In the genomic region with DNA sequence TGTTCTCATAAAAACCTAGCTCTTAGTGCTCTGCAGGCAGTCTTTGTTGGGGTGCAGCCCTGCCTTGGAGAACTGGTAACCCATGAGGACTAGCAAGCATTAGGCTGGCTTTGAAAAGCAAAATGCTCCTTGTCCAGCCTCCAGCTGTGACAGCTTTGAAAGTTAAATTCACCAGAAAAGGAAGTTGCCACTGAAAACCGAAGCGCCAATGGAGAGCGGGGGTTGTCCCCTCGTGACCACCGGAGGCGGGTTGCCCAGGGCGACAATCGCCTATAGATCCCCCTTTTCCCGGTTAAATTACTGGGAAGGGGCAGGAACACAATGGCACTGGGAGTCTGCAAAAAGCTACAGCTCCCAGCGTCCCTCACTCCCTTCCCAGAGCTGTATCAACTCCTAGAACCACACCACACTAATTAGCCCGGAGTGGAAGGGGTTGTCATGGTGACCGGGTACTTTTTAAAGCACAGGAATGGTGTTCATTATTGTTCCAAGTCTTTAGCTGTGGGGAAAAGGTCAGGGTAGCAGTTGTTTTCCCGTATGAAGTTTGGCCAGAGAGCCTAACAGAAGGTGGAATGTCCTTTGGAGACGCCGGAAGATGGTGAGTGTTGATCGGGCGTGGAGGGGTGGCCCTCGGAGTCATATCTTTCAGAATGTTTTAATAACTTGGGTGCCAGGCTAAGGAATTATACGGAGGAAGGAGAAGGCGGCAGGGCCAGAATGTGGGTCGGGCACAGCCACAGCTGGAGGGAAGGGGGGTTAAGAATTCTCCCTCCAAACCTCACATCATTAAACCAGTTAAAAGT, we compare ENCODE assay signal across 8 mouse cellular contexts.
DNase-seq lines count a peak whose midpoint lies in the region; ATAC-seq and TF ChIP-seq lines count a peak whose summit lies in the region.

No protein-coding gene starts in this region.

- H3K27me3 ChIP-seq in intestine, embryonic 15.5 days (replicated peaks) = no peaks in the 10 kb centered on the region

- H3K4me2 ChIP-seq in intestine, embryonic 15.5 days (replicated peaks) = peak overlapping the region; percentile 62

- H3K4me1 ChIP-seq in cortical plate, adult 2 months (ENCODE audit: control insufficient read depth, insufficient read depth, low read length) = peaks cover 3% of the 10 kb centered on the region; the same call in 1 of the 2 replicates
- H3K4me1 ChIP-seq in intestine, embryonic 15.5 days (replicated peaks) = peaks cover 7% of the 10 kb centered on the region; the same call in 1 of the 2 replicates

- peak overlapping the region; percentile 21 for H3K4me3 ChIP-seq in cortical plate, adult 2 months (ENCODE audit: insufficient read depth, low read length)
- H3K4me3 ChIP-seq in intestine, embryonic 15.5 days (replicated peaks) = peak overlapping the region; percentile 35

- DNase-seq in Muller cell, postnatal 12 days (ENCODE audit: inconsistent ontology term) = peak; percentile 69
- peak; percentile 49 to 68 for DNase-seq in left cerebral cortex, postnatal 25 days (ENCODE audit: low spot score in 2 of 2)
- DNase-seq in right cerebral cortex, postnatal 14 days = peak; percentile 49
- DNase-seq in cerebellum, adult 11-12 months = no peak

- no peaks in the 10 kb centered on the region for H3K9me3 ChIP-seq in intestine, embryonic 15.5 days

- peak overlapping the region; percentile 80 for H3K27ac ChIP-seq in cortical plate, adult 2 months (ENCODE audit: insufficient read depth, low read length)
- H3K27ac ChIP-seq in intestine, embryonic 15.5 days = peak overlapping the region; percentile 71

- H3K36me3 ChIP-seq in intestine, embryonic 15.5 days = 0 out of 2 replicates have a peak, but pooled peaks cover 4% of the 10 kb centered on the region

- no peak for TF ChIP-seq POLR2A in cortical plate, adult 2 months (IDR thresholded peaks at IDR 0.05; ENCODE audit: extremely low read depth, insufficient read depth, low read length)

- intact Hi-C loops in left cerebral cortex, postnatal 25 days (cut with DNase I) = loop anchor here (2.0 kb wide), 1 partner anchor 13 kb away; no protein-coding TSS in a partner anchor

- peak overlapping the region; percentile 23; the same call in 1 of the 2 replicates for H3K9ac ChIP-seq in intestine, embryonic 15.5 days

- ATAC-seq in granulocyte monocyte progenitor cell, adult 5-6 weeks (replicated peaks; ENCODE audit: poor library complexity, severe bottlenecking) = peak; percentile 89
- peak; percentile 50 for ATAC-seq in intestine, embryonic 15.5 days
- peak; percentile 88 for ATAC-seq in megakaryocyte progenitor cell, adult 5-6 weeks (replicated peaks; ENCODE audit: poor library complexity)

- 5% methylated on average over 21 of the region's 21 CpGs for WGBS in intestine, embryonic 15.5 days

- TF ChIP-seq CTCF in cortical plate, adult 2 months (IDR thresholded peaks at IDR 0.05; ENCODE audit: extremely low read depth, insufficient read depth, low read length) = no peak
